Mouse (Mus musculus) testis, adult 2 months (tissue): ENCODE results near the gene Gabrb1.

Source experiments
- CTCF ChIP-seq: fragments of 200-500 bp; IDR thresholded peaks from 2 replicates; pipeline ENCODE4 v1.5.1; 2012; ENCODE audit warnings: low read depth, mild to moderate bottlenecking, inconsistent platforms, low read length, moderate library complexity; ENCODE audit not compliant: control insufficient read depth, insufficient read depth, insufficient replicate concordance
- POLR2A ChIP-seq: fragments of 200-500 bp; IDR thresholded peaks from 2 replicates; pipeline ENCODE4 v1.6.1; 2012; ENCODE audit warnings: low read depth, mild to moderate bottlenecking, inconsistent platforms, low read length, moderate library complexity; ENCODE audit not compliant: control insufficient read depth

- no peak for TF ChIP-seq CTCF
- TF ChIP-seq POLR2A = no peak
Measured at GRCm38 (mm10) chr5:71986561-71986960, 328.6 kb downstream of the Gabrb1 start.
